Comparison of ENCODE assay signal across 8 mouse cellular contexts in the genomic region with DNA sequence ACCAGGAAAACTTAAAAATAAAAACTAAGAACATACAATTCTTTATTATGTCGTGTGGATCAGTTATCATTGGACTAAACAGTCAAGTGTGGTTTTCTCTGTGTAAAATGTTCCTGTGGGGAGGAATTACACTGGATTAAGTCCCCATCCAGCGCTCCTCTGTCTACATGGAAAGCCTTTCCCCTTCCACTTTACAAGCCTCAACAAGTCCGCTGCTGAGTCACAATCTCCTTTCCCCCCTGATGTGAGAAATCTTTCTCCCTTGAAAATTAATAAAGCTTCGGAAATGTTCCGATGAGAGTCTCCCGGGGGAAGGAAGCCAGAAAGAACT. TPM values are rescaled to one million over a fixed set of nuclear protein-coding genes. Genes with fewer than 3 reads are reported as not detected.
DNase-seq lines count a peak whose midpoint lies in the region; ATAC-seq and TF ChIP-seq lines count a peak whose summit lies in the region.

No protein-coding gene starts in this region.

- ATAC-seq in lung, postnatal 0 days = no peak
- no peak for ATAC-seq in forebrain, embryonic 11.5 days (replicated peaks; ENCODE audit: low FRiP score)
- ATAC-seq in limb, embryonic 11.5 days (ENCODE audit: insufficient number of reproducible peaks, low FRiP score, low TSS enrichment, low read depth) = no peak

- H3K4me2 ChIP-seq in lung, postnatal 0 days (replicated peaks; ENCODE audit: low read depth, low read length) = peak overlapping the region; percentile 96
- H3K4me2 ChIP-seq in forebrain, embryonic 11.5 days (ENCODE audit: low read depth, low read length, severe bottlenecking) = peak overlapping the region; percentile 77
- H3K4me2 ChIP-seq in limb, embryonic 11.5 days (ENCODE audit: low read depth, severe bottlenecking) = peak overlapping the region; percentile 99

- DNase-seq in lung, postnatal 0 days (ENCODE audit: low spot score) = no peak
- DNase-seq in lung, postnatal 10 days = no peak
- no peak for DNase-seq in forebrain, embryonic 11.5 days (ENCODE audit: low spot score)
- DNase-seq in limb, embryonic 11.5 days (ENCODE audit: low spot score) = no peak
- DNase-seq in adrenal gland, adult (ENCODE audit: inconsistent age in 2 of 2, low spot score in 1 of 2) = no peak
- no peak for DNase-seq in c-Kit-positive CD71-positive TER-119-positive erythroid progenitor cells, embryonic 14.5 days (ENCODE audit: low spot score)
- no peak for DNase-seq in spleen, adult 12 weeks (ENCODE audit: low spot score)

- H3K4me1 ChIP-seq in lung, postnatal 0 days (ENCODE audit: insufficient read depth, low read depth, low read length) = peaks cover 5% of the 10 kb centered on the region
- no peaks in the 10 kb centered on the region for H3K4me1 ChIP-seq in forebrain, embryonic 11.5 days (replicated peaks; ENCODE audit: control insufficient read depth, insufficient read depth, low read length)
- H3K4me1 ChIP-seq in limb, embryonic 11.5 days (ENCODE audit: control insufficient read depth, insufficient read depth, low read length) = no peaks in the 10 kb centered on the region
- peaks cover 4% of the 10 kb centered on the region for H3K4me1 ChIP-seq in olfactory bulb, adult 2 months (ENCODE audit: control insufficient read depth, insufficient read depth, low read length)

- peak overlapping the region; percentile 98 for H3K4me3 ChIP-seq in lung, postnatal 0 days (ENCODE audit: low read depth, low read length)
- H3K4me3 ChIP-seq in forebrain, embryonic 11.5 days (ENCODE audit: low read depth, low read length) = peak overlapping the region; percentile 82
- peak overlapping the region; percentile 84 for H3K4me3 ChIP-seq in limb, embryonic 11.5 days (ENCODE audit: low read depth, low read length)
- peak overlapping the region; percentile 95 for H3K4me3 ChIP-seq in olfactory bulb, adult 2 months (ENCODE audit: insufficient read depth, low read depth, low read length)

- 2% methylated on average over 6 of the region's 6 CpGs for WGBS in lung, postnatal 0 days
- 3% methylated on average over 6 of the region's 6 CpGs for WGBS in forebrain, embryonic 11.5 days
- WGBS in limb, embryonic 11.5 days = 2% methylated on average over 6 of the region's 6 CpGs
- WGBS in olfactory bulb, adult 2 months = 3% methylated on average over 6 of the region's 6 CpGs

- H3K27me3 ChIP-seq in lung, postnatal 0 days (replicated peaks; ENCODE audit: insufficient read depth, low read length) = no peaks in the 10 kb centered on the region
- H3K27me3 ChIP-seq in forebrain, embryonic 11.5 days (ENCODE audit: control insufficient read depth, insufficient read depth, low read length) = peaks cover 3% of the 10 kb centered on the region; the same call in 1 of the 2 replicates
- H3K27me3 ChIP-seq in limb, embryonic 11.5 days (ENCODE audit: control insufficient read depth, insufficient read depth, low read length) = no peaks in the 10 kb centered on the region

- no peak for TF ChIP-seq POLR2A in olfactory bulb, adult 2 months (IDR thresholded peaks at IDR 0.05; ENCODE audit: insufficient read depth, low read depth, low read length)

- no peaks in the 10 kb centered on the region for H3K36me3 ChIP-seq in lung, postnatal 0 days (ENCODE audit: insufficient read depth, low read length)
- H3K36me3 ChIP-seq in forebrain, embryonic 11.5 days (ENCODE audit: control insufficient read depth, insufficient read depth, low read length) = no peaks in the 10 kb centered on the region
- no peaks in the 10 kb centered on the region for H3K36me3 ChIP-seq in limb, embryonic 11.5 days (ENCODE audit: control insufficient read depth, insufficient read depth, low read length)

- TF ChIP-seq EP300 in lung, postnatal 0 days (IDR thresholded peaks at IDR 0.05) = no peak

- TF ChIP-seq CTCF in lung, postnatal 0 days (IDR thresholded peaks at IDR 0.05) = no peak
- TF ChIP-seq CTCF in olfactory bulb, adult 2 months (IDR thresholded peaks at IDR 0.05; ENCODE audit: insufficient read depth, low read depth, low read length) = no peak

- H3K9ac ChIP-seq in lung, postnatal 0 days (replicated peaks; ENCODE audit: low read depth) = peak overlapping the region; percentile 82
- peak overlapping the region; percentile 82 for H3K9ac ChIP-seq in forebrain, embryonic 11.5 days (ENCODE audit: low read length)
- peak overlapping the region; percentile 81; the same call in 1 of the 2 replicates for H3K9ac ChIP-seq in limb, embryonic 11.5 days (ENCODE audit: low read length)

- peak overlapping the region; percentile 100 for H3K27ac ChIP-seq in lung, postnatal 0 days (ENCODE audit: low read length)
- no peak overlapping the region for H3K27ac ChIP-seq in forebrain, embryonic 11.5 days (ENCODE audit: low read depth, low read length)
- H3K27ac ChIP-seq in limb, embryonic 11.5 days (replicated peaks; ENCODE audit: low read depth, low read length) = no peak overlapping the region
- peak overlapping the region; percentile 98 for H3K27ac ChIP-seq in olfactory bulb, adult 2 months (ENCODE audit: insufficient read depth, low read depth, low read length)

- H3K9me3 ChIP-seq in lung, postnatal 0 days (ENCODE audit: low read length) = no peaks in the 10 kb centered on the region
- no peaks in the 10 kb centered on the region for H3K9me3 ChIP-seq in forebrain, embryonic 11.5 days (ENCODE audit: control insufficient read depth, low read length)
- no peaks in the 10 kb centered on the region for H3K9me3 ChIP-seq in limb, embryonic 11.5 days (ENCODE audit: control insufficient read depth, low read length)

RNA-seq across cellular contexts. Expression of gene Cpeb2, which starts 0.9 kb away (rescaled TPM):
- 2.1 and 2.8 TPM in 2 replicates for polyA plus RNA-seq in lung, postnatal 0 days (2015; fragmentation: Nextera tagmentation; extraction: Ambion mirVana)
- polyA plus RNA-seq in forebrain, embryonic 11.5 days (2014; fragmentation: Nextera tagmentation; extraction: Ambion mirVana) = 2.8 and 3.4 TPM in 2 replicates
- 0.56 and 1.2 TPM in 2 replicates for polyA plus RNA-seq in limb, embryonic 11.5 days (2014; fragmentation: Nextera tagmentation; extraction: Ambion mirVana)
- polyA plus RNA-seq in olfactory bulb, adult 2 months (2012; ENCODE audit: insufficient read depth, insufficient read length, low replicate concordance, missing spikeins) = not detected in 2 replicates

Comparison
In these comparisons a context has a peak if more than half of its experiments do, and no peak if none do; other contexts are left out.
1. H3K27ac ChIP-seq: peak in lung, postnatal 0 days (single experiment) and olfactory bulb, adult 2 months (single experiment); none in forebrain, embryonic 11.5 days (single experiment) and limb, embryonic 11.5 days (single experiment).
2. Peak in every context shown above with its lines, with median percentiles within 50 percentile points of each other: H3K4me2 ChIP-seq, H3K4me3 ChIP-seq and H3K9ac ChIP-seq.